ENCODE assay signal across 17 mouse cellular contexts in the genomic region with DNA sequence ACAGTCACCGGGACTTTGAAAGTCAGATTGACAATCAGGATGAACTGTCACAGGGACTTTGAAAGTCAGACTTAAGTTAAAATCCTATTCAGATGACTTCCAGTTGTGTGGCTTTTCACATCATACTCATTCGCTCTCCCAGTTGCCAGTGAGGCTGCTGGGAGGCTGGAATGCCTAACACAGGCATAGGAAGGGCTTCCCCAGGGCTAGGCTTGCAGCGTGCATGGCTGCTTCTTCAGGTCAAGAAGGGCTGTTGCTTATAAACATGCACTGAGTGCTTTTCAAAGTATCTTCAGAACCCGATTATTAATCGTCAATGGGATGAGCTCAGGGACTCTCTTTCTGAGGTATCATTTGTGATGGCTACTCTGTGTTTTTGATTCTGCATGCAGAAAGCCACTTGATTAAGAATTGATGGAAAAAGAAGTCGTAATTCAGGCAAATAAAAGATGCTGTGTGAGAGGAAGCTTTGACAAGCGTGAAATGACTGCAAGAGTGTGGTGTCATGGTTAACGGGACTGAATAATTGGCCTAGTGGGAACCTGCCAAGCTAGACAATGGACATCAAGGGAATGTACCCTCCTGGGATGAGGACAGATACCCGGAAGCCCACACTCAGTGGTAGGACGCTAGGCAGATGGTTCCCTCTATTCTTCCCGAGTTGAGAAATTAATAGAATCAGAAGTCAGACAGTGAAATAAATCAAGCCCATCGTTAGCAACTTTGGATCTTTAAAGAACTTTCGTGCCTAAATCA.
DNase-seq lines count a peak whose midpoint lies in the region; ATAC-seq and TF ChIP-seq lines count a peak whose summit lies in the region.
"Had no signal": no experiment of that assay in that cellular context is flagged by ENCODE, and none has a peak within 500 bp of the region (broad histone marks: within the 10 kb centered on the region; RNA-seq: fewer than 3 reads in every experiment).

No protein-coding gene starts in this region.

- H3K27ac ChIP-seq in hindbrain, postnatal 0 days = no peak overlapping the region
- no peak overlapping the region for H3K27ac ChIP-seq in midbrain, postnatal 0 days (ENCODE audit: low read depth, low read length)
- H3K27ac ChIP-seq: embryonic facial prominence, embryonic 15.5 days; forebrain, embryonic 10.5 days; limb, embryonic 10.5 days had no signal

- H3K27me3 ChIP-seq in hindbrain, postnatal 0 days (ENCODE audit: insufficient read depth, low read length) = no peaks in the 10 kb centered on the region
- 0 out of 2 replicates have a peak, but pooled peaks cover 4% of the 10 kb centered on the region for H3K27me3 ChIP-seq in midbrain, postnatal 0 days (ENCODE audit: insufficient read depth, low read length)
- H3K27me3 ChIP-seq: embryonic facial prominence, embryonic 15.5 days had no signal

- peak; percentile 68; the same call in 1 of the 2 replicates for ATAC-seq in hindbrain, postnatal 0 days
- no peak for ATAC-seq in midbrain, postnatal 0 days (ENCODE audit: low FRiP score)
- ATAC-seq: forebrain, postnatal 0 days; liver, postnatal 0 days had no signal

- no peak overlapping the region for H3K9ac ChIP-seq in hindbrain, postnatal 0 days (replicated peaks; ENCODE audit: low read length)
- H3K9ac ChIP-seq in midbrain, postnatal 0 days (replicated peaks; ENCODE audit: low read length, poor library complexity, severe bottlenecking) = no peak overlapping the region
- H3K9ac ChIP-seq: embryonic facial prominence, embryonic 15.5 days; forebrain, postnatal 0 days; liver, postnatal 0 days had no signal

- H3K4me1 ChIP-seq in hindbrain, postnatal 0 days (ENCODE audit: insufficient read depth, low read length) = no peaks in the 10 kb centered on the region; the same call in 1 of the 2 replicates
- no peaks in the 10 kb centered on the region for H3K4me1 ChIP-seq in midbrain, postnatal 0 days (ENCODE audit: insufficient read depth, low read length)
- H3K4me1 ChIP-seq: embryonic facial prominence, embryonic 15.5 days; forebrain, embryonic 10.5 days; limb, embryonic 10.5 days had no signal

- no peak overlapping the region for H3K4me2 ChIP-seq in hindbrain, postnatal 0 days (ENCODE audit: low read depth, low read length)
- no peak overlapping the region for H3K4me2 ChIP-seq in midbrain, postnatal 0 days (ENCODE audit: low read depth, low read length, poor library complexity, severe bottlenecking)
- H3K4me2 ChIP-seq: embryonic facial prominence, embryonic 15.5 days had no signal

- DNase-seq in embryo, embryonic 10 days (ENCODE audit: low spot score) = peak; percentile 41
- DNase-seq in embryo, embryonic 9.5 days (ENCODE audit: extremely low spot score) = peak; percentile 1
- peak; percentile 38 for DNase-seq in hindbrain, postnatal 0 days (ENCODE audit: low spot score)
- peak; percentile 43 for DNase-seq in midbrain, postnatal 0 days (ENCODE audit: low spot score)
- no peak for DNase-seq in kidney, adult 9 months
- no peak for DNase-seq in heart, postnatal 14 days
- no peak for DNase-seq in layer of hippocampus, postnatal 25 days (ENCODE audit: extremely low spot score in 1 of 2, low spot score in 1 of 2)
- DNase-seq: cerebellum, adult 8-10 months; forebrain, postnatal 0 days; gastrocnemius, postnatal 36 days; kidney, adult 18-20 months; kidney, postnatal 10 days; liver, postnatal 0 days; right cerebral cortex, postnatal 4 days had no signal

- no peak overlapping the region for H3K4me3 ChIP-seq in hindbrain, postnatal 0 days (ENCODE audit: low read length)
- H3K4me3 ChIP-seq in midbrain, postnatal 0 days (ENCODE audit: low read depth, low read length) = no peak overlapping the region
- H3K4me3 ChIP-seq: embryonic facial prominence, embryonic 15.5 days; forebrain, embryonic 10.5 days; limb, embryonic 10.5 days had no signal

- 24% methylated on average over 13 of the region's 13 CpGs for WGBS in hindbrain, postnatal 0 days
- 24% methylated on average over 13 of the region's 13 CpGs for WGBS in midbrain, postnatal 0 days

- no peaks in the 10 kb centered on the region for H3K36me3 ChIP-seq in hindbrain, postnatal 0 days (ENCODE audit: insufficient read depth, low read length)
- H3K36me3 ChIP-seq in midbrain, postnatal 0 days (ENCODE audit: insufficient read depth, low read length) = no peaks in the 10 kb centered on the region
- H3K36me3 ChIP-seq: embryonic facial prominence, embryonic 15.5 days; forebrain, embryonic 10.5 days; limb, embryonic 10.5 days had no signal

- intact Hi-C loops in heart, postnatal 14 days (cut with DNase I) = no loop called here

- TF ChIP-seq CTCF in hindbrain, postnatal 0 days (IDR thresholded peaks at IDR 0.05; ENCODE audit: low read depth) = no peak
- TF ChIP-seq CTCF in midbrain, postnatal 0 days (IDR thresholded peaks at IDR 0.05) = no peak

- no peaks in the 10 kb centered on the region for H3K9me3 ChIP-seq in hindbrain, postnatal 0 days (ENCODE audit: low read length)
- H3K9me3 ChIP-seq in midbrain, postnatal 0 days (ENCODE audit: low read length) = no peaks in the 10 kb centered on the region
- H3K9me3 ChIP-seq: embryonic facial prominence, embryonic 15.5 days; forebrain, embryonic 10.5 days; limb, embryonic 10.5 days had no signal

Comparison
In these comparisons a context has a peak if more than half of its experiments do, and no peak if none do; other contexts are left out.
1. DNase-seq: peak in embryo, embryonic 10 days (single experiment), embryo, embryonic 9.5 days (single experiment), hindbrain, postnatal 0 days (single experiment) and midbrain, postnatal 0 days (single experiment); none in kidney, adult 9 months (single experiment), heart, postnatal 14 days (0 of 2) and layer of hippocampus, postnatal 25 days (0 of 2).